Mouse (Mus musculus) forebrain, embryonic 13.5 days (tissue): ENCODE results near the gene Arrdc2. TPM values are rescaled to one million over a fixed set of nuclear protein-coding genes. Genes with fewer than 3 reads are reported as not detected.
A peak's percentile ranks its signal among the peaks of the same experiment; 100 is the strongest.

Experiments used
- ATAC-seq: fragments of 200-750 bp; cut with Nextera tagmentation; 2 replicates; pipeline ENCODE4 v1.8.0; 2017
- H3K27ac ChIP-seq: fragments of 300-500 bp; sonication (generic); 2 replicates; pipeline ENCODE4 v1.5.1; 2015; ENCODE audit warnings: inconsistent platforms, mild to moderate bottlenecking, moderate library complexity
- H3K27me3 ChIP-seq: fragments of 300-500 bp; sonication (generic); 2 replicates; pipeline ENCODE4 v1.6.1; 2015; ENCODE audit warnings: mild to moderate bottlenecking, inconsistent platforms
- H3K36me3 ChIP-seq: fragments of 300-500 bp; sonication (generic); 2 replicates; pipeline ENCODE4 v1.6.1; 2015; ENCODE audit warnings: mild to moderate bottlenecking, inconsistent platforms; ENCODE audit not compliant: poor library complexity, severe bottlenecking
- H3K4me1 ChIP-seq: fragments of 300-500 bp; sonication (generic); 2 replicates; pipeline ENCODE4 v1.6.1; 2015; ENCODE audit warnings: inconsistent platforms
- H3K4me2 ChIP-seq: fragments of 300-500 bp; sonication (generic); 2 replicates; pipeline ENCODE4 v1.6.1; 2015; ENCODE audit warnings: inconsistent platforms, mild to moderate bottlenecking, moderate library complexity
- H3K4me3 ChIP-seq: fragments of 300-500 bp; sonication (generic); 2 replicates; pipeline ENCODE4 v1.5.1; 2015; ENCODE audit warnings: mild to moderate bottlenecking, inconsistent platforms
- H3K9ac ChIP-seq: fragments of 300-500 bp; sonication (generic); 2 replicates; pipeline ENCODE4 v1.6.1; 2015; ENCODE audit warnings: mild to moderate bottlenecking, inconsistent platforms
- H3K9me3 ChIP-seq: fragments of 300-500 bp; sonication (generic); replicated peaks from 2 replicates; pipeline ENCODE4 v1.6.1; 2016; ENCODE audit warnings: inconsistent platforms
- WGBS: fragments of 180-500 bp; shearing (Covaris S2); methylation state at CpG from one replicate; pipeline ENCODE4 v1.1.7; 2015; 5-methylcytosine and 5-hydroxymethylcytosine counted together
- polyA plus RNA-seq: library from polyadenylated mRNA; unstranded; fragments of >200 nt; fragmentation: Nextera tagmentation; extraction: Ambion mirVana; gene quantifications from 2 replicates; pipeline ENCODE4 v1.2.1, GENCODE M21; 2015

Gene Arrdc2
- 5.6 and 5.7 TPM in 2 replicates for polyA plus RNA-seq

GRCm38 (mm10) chr8:70839408-70840351, at the start of gene Arrdc2:
Arrdc2 (minus strand) TSS chr8:70839720.
- peaks cover 25% of the 10 kb centered on the region for H3K4me1 ChIP-seq
- H3K9me3 ChIP-seq, result no peaks in the 10 kb centered on the region
- H3K27me3 ChIP-seq, result 0 out of 2 replicates have a peak, but pooled peaks cover 4% of the 10 kb centered on the region
- H3K27ac ChIP-seq, result peak within 1 kb of the TSS; percentile 78
- H3K4me3 ChIP-seq, result peak within 1 kb of the TSS; percentile 68
- H3K36me3 ChIP-seq, result peaks cover 21% of the 10 kb centered on the region
- H3K9ac ChIP-seq, result peak within 1 kb of the TSS; percentile 77
- H3K4me2 ChIP-seq, result peak within 1 kb of the TSS; percentile 80
- 2% methylated on average over 54 of the region's 55 CpGs for WGBS
- ATAC-seq, result peak; percentile 97

- H3K9ac ChIP-seq, result peak overlapping the region; percentile 27; the same call in 1 of the 2 replicates
- peak overlapping the region; percentile 39 for H3K4me2 ChIP-seq
- H3K4me1 ChIP-seq, result peaks cover 11% of the 10 kb centered on the region
- peak overlapping the region; percentile 13; the same call in 1 of the 2 replicates for H3K4me3 ChIP-seq
- 0 out of 2 replicates have a peak, but pooled peaks cover 3% of the 10 kb centered on the region for H3K9me3 ChIP-seq
- no peak overlapping the region for H3K27ac ChIP-seq
- peak; percentile 26; the same call in 1 of the 2 replicates for ATAC-seq
- H3K27me3 ChIP-seq, result peaks cover 40% of the 10 kb centered on the region
- no peaks in the 10 kb centered on the region for H3K36me3 ChIP-seq
- WGBS, result 3% methylated on average over 17 of the region's 18 CpGs
These were observed 48.1 kb upstream of the Arrdc2 start for GRCm38 (mm10) chr8:70887669-70888068.

- 17% methylated on average over 12 of the region's 12 CpGs for WGBS
- Histone ChIP-seq H3K9ac (no peak overlapping the region), H3K27ac (no peak overlapping the region), H3K9me3 (no peaks in the 10 kb centered on the region), H3K36me3 (no peaks in the 10 kb centered on the region), H3K4me2 (no peak overlapping the region), H3K4me3 (no peak overlapping the region), H3K4me1 (peaks cover 4% of the 10 kb centered on the region; the same call in 1 of the 2 replicates), H3K27me3 (peaks cover 19% of the 10 kb centered on the region)
- ATAC-seq, result no peak
These were observed 46.1 kb upstream of the Arrdc2 start for GRCm38 (mm10) chr8:70885612-70886011.

- Histone ChIP-seq H3K4me2 (no peak overlapping the region), H3K4me1 (peaks cover 13% of the 10 kb centered on the region), H3K4me3 (no peak overlapping the region), H3K27me3 (0 out of 2 replicates have a peak, but pooled peaks cover 11% of the 10 kb centered on the region), H3K9ac (no peak overlapping the region), H3K9me3 (no peaks in the 10 kb centered on the region), H3K27ac (no peak overlapping the region), H3K36me3 (no peaks in the 10 kb centered on the region)
- 94% methylated on average over 10 of the region's 10 CpGs for WGBS
- no peak for ATAC-seq
These were observed 45.2 kb upstream of the Arrdc2 start for GRCm38 (mm10) chr8:70884683-70885082.

GRCm38 (mm10) chr8:70884186-70884585, 44.7 kb upstream of the Arrdc2 start:
- no peak overlapping the region for H3K27ac ChIP-seq
- no peaks in the 10 kb centered on the region for H3K9me3 ChIP-seq
- peaks cover 16% of the 10 kb centered on the region for H3K4me1 ChIP-seq
- no peaks in the 10 kb centered on the region for H3K36me3 ChIP-seq
- H3K4me3 ChIP-seq, result no peak overlapping the region
- no peak overlapping the region for H3K4me2 ChIP-seq
- WGBS, result 84% methylated on average over 4 of the region's 4 CpGs
- no peak overlapping the region for H3K9ac ChIP-seq
- 0 out of 2 replicates have a peak, but pooled peaks cover 11% of the 10 kb centered on the region for H3K27me3 ChIP-seq
- no peak for ATAC-seq

- H3K4me2 ChIP-seq, result no peak overlapping the region
- H3K4me3 ChIP-seq, result no peak overlapping the region
- H3K27ac ChIP-seq, result no peak overlapping the region; the same call in 1 of the 2 replicates
- no peaks in the 10 kb centered on the region for H3K36me3 ChIP-seq
- no peaks in the 10 kb centered on the region for H3K9me3 ChIP-seq
- peak overlapping the region; percentile 21; the same call in 1 of the 2 replicates for H3K9ac ChIP-seq
- 32% methylated on average over 11 of the region's 11 CpGs for WGBS
- H3K27me3 ChIP-seq, result 0 out of 2 replicates have a peak, but pooled peaks cover 6% of the 10 kb centered on the region
- ATAC-seq, result no peak
- H3K4me1 ChIP-seq, result peaks cover 12% of the 10 kb centered on the region
These were observed 41.0 kb upstream of the Arrdc2 start for GRCm38 (mm10) chr8:70880546-70880945.

GRCm38 (mm10) chr8:70880126-70880525, 40.6 kb upstream of the Arrdc2 start:
- Histone ChIP-seq H3K4me3 (no peak overlapping the region), H3K36me3 (no peaks in the 10 kb centered on the region), H3K9me3 (no peaks in the 10 kb centered on the region), H3K4me1 (peaks cover 12% of the 10 kb centered on the region), H3K4me2 (no peak overlapping the region), H3K27me3 (0 out of 2 replicates have a peak, but pooled peaks cover 3% of the 10 kb centered on the region), H3K27ac (no peak overlapping the region), H3K9ac (peak overlapping the region; percentile 21; the same call in 1 of the 2 replicates)
- 0 out of 2 replicates have a peak, but pooled peaks have one; percentile 49 for ATAC-seq
- WGBS, result 11% methylated on average over 4 of the region's 4 CpGs

GRCm38 (mm10) chr8:70879500-70879899, 40.0 kb upstream of the Arrdc2 start:
- peaks cover 12% of the 10 kb centered on the region for H3K4me1 ChIP-seq
- 48% methylated on average over 4 of the region's 4 CpGs for WGBS
- H3K27me3 ChIP-seq, result 0 out of 2 replicates have a peak, but pooled peaks cover 3% of the 10 kb centered on the region
- H3K4me3 ChIP-seq, result no peak overlapping the region
- ATAC-seq, result no peak
- H3K9ac ChIP-seq, result no peak overlapping the region
- H3K4me2 ChIP-seq, result no peak overlapping the region
- H3K27ac ChIP-seq, result no peak overlapping the region
- no peaks in the 10 kb centered on the region for H3K9me3 ChIP-seq
- no peaks in the 10 kb centered on the region for H3K36me3 ChIP-seq

- 0 out of 2 replicates have a peak, but pooled peaks cover 3% of the 10 kb centered on the region for H3K27me3 ChIP-seq
- no peak overlapping the region for H3K27ac ChIP-seq
- ATAC-seq, result no peak
- no peak overlapping the region for H3K4me2 ChIP-seq
- no peaks in the 10 kb centered on the region for H3K36me3 ChIP-seq
- no peak overlapping the region for H3K4me3 ChIP-seq
- no peak overlapping the region for H3K9ac ChIP-seq
- H3K9me3 ChIP-seq, result no peaks in the 10 kb centered on the region
- 51% methylated on average over 2 of the region's 2 CpGs for WGBS
- peaks cover 12% of the 10 kb centered on the region for H3K4me1 ChIP-seq
These were observed 38.7 kb upstream of the Arrdc2 start for GRCm38 (mm10) chr8:70878178-70878577.

GRCm38 (mm10) chr8:70876382-70876781, 36.9 kb upstream of the Arrdc2 start:
- 0 out of 2 replicates have a peak, but pooled peaks cover 3% of the 10 kb centered on the region for H3K27me3 ChIP-seq
- no peaks in the 10 kb centered on the region for H3K9me3 ChIP-seq
- peaks cover 26% of the 10 kb centered on the region for H3K4me1 ChIP-seq
- no peak overlapping the region for H3K9ac ChIP-seq
- no peaks in the 10 kb centered on the region for H3K36me3 ChIP-seq
- no peak overlapping the region for H3K4me2 ChIP-seq
- 70% methylated on average over 4 of the region's 4 CpGs for WGBS
- ATAC-seq, result no peak
- H3K27ac ChIP-seq, result no peak overlapping the region
- H3K4me3 ChIP-seq, result no peak overlapping the region

GRCm38 (mm10) chr8:70874441-70874840, 34.9 kb upstream of the Arrdc2 start:
- no peak overlapping the region for H3K4me3 ChIP-seq
- no peak overlapping the region for H3K27ac ChIP-seq
- WGBS, result 93% methylated on average over 13 of the region's 13 CpGs

More at GRCm38 (mm10) chr8:70874441-70874840, 34.9 kb upstream of the Arrdc2 start:
- Histone ChIP-seq H3K4me2 (no peak overlapping the region), H3K9ac (no peak overlapping the region), H3K9me3 (no peaks in the 10 kb centered on the region), H3K27me3 (0 out of 2 replicates have a peak, but pooled peaks cover 3% of the 10 kb centered on the region), H3K36me3 (no peaks in the 10 kb centered on the region), H3K4me1 (peaks cover 21% of the 10 kb centered on the region)
- ATAC-seq, result no peak
